Mouse (Mus musculus): Measurements from ENCODE around the gene Prpf19.

Gene Prpf19

GRCm38 (mm10) chr19:10938771-10939170 lies 43.7 kb downstream of the Prpf19 start:
- no peak for DNase-seq (ENCODE audit: low read depth, low spot score)

GRCm38 (mm10) chr19:10940097-10940800 lies 45.2 kb downstream of the Prpf19 start:
- no peak for DNase-seq (ENCODE audit: low read depth, low spot score)

GRCm38 (mm10) chr19:10940801-10941457 lies 45.9 kb downstream of the Prpf19 start:
- DNase-seq (ENCODE audit: low read depth, low spot score), result no peak

GRCm38 (mm10) chr19:10943955-10944354 lies 48.9 kb downstream of the Prpf19 start:
- peak; percentile 31 for DNase-seq (ENCODE audit: low read depth, low spot score)

- no peak for DNase-seq (ENCODE audit: low read depth, low spot score)
Measured at GRCm38 (mm10) chr19:10946506-10946905, 51.5 kb downstream of the Prpf19 start.

GRCm38 (mm10) chr19:10947219-10947618 lies 52.2 kb downstream of the Prpf19 start:
- DNase-seq (ENCODE audit: low read depth, low spot score), result no peak

GRCm38 (mm10) chr19:10948416-10948815 lies 53.4 kb downstream of the Prpf19 start:
- DNase-seq (ENCODE audit: low read depth, low spot score), result peak; percentile 23

GRCm38 (mm10) chr19:10949112-10949511 lies 54.1 kb downstream of the Prpf19 start, which contains the start of gene Ccdc86:
Gene Ccdc86, minus strand, starts transcription at chr19:10949266.
- DNase-seq (ENCODE audit: low read depth, low spot score), result peak; percentile 98

GRCm38 (mm10) chr19:10949558-10949957 lies 54.5 kb downstream of the Prpf19 start:
- DNase-seq (ENCODE audit: low read depth, low spot score), result no peak

GRCm38 (mm10) chr19:10952021-10952939 lies 57.2 kb downstream of the Prpf19 start:
- no peak for DNase-seq (ENCODE audit: low read depth, low spot score)
